Mouse (Mus musculus) forebrain, embryonic 15.5 days (tissue): ENCODE data around the gene Slc25a23. TPM values are rescaled to one million over a fixed set of nuclear protein-coding genes. Genes with fewer than 3 reads are reported as not detected.

ENCODE experiments used
- ATAC-seq: fragments of 200-750 bp; cut with Nextera tagmentation; replicated peaks from 2 replicates; pipeline ENCODE4 v1.8.0; 2017; ENCODE audit warnings: mild to moderate bottlenecking, moderate TSS enrichment, moderate library complexity
- H3K27ac ChIP-seq: fragments of 300-500 bp; sonication (generic); replicated peaks from 2 replicates; pipeline ENCODE4 v1.5.1; 2015; ENCODE audit warnings: mild to moderate bottlenecking, inconsistent platforms
- H3K27me3 ChIP-seq: fragments of 300-500 bp; sonication (generic); 2 replicates; pipeline ENCODE4 v1.6.1; 2015; ENCODE audit warnings: inconsistent platforms
- H3K36me3 ChIP-seq: fragments of 300-500 bp; sonication (generic); 2 replicates; pipeline ENCODE4 v1.6.1; 2015; ENCODE audit warnings: mild to moderate bottlenecking, inconsistent platforms
- H3K4me1 ChIP-seq: fragments of 300-500 bp; sonication (generic); 2 replicates; pipeline ENCODE4 v1.6.1; 2015; ENCODE audit warnings: inconsistent platforms
- H3K4me2 ChIP-seq: fragments of 300-500 bp; sonication (generic); replicated peaks from 2 replicates; pipeline ENCODE4 v1.6.1; 2015; ENCODE audit warnings: mild to moderate bottlenecking, inconsistent platforms
- H3K4me3 ChIP-seq: fragments of 300-500 bp; sonication (generic); 2 replicates; pipeline ENCODE4 v1.5.1; 2015; ENCODE audit warnings: mild to moderate bottlenecking, inconsistent platforms
- H3K9ac ChIP-seq: fragments of 300-500 bp; sonication (generic); replicated peaks from 2 replicates; pipeline ENCODE4 v1.6.1; 2015; ENCODE audit warnings: mild to moderate bottlenecking, inconsistent platforms
- H3K9me3 ChIP-seq: fragments of 300-500 bp; sonication (generic); 2 replicates; pipeline ENCODE4 v1.6.1; 2016; ENCODE audit warnings: inconsistent platforms
- WGBS: fragments of 180-500 bp; shearing (Covaris S2); methylation state at CpG from one replicate; pipeline ENCODE4 v1.1.7; 2015; ENCODE audit warnings: mixed read lengths; 5-methylcytosine and 5-hydroxymethylcytosine counted together
- polyA plus RNA-seq: library from polyadenylated mRNA; unstranded; fragments of >200 nt; fragmentation: Nextera tagmentation; extraction: Ambion mirVana; gene quantifications from 2 replicates; pipeline ENCODE4 v1.2.1, GENCODE M21; 2015

Gene Slc25a23
- 27.6 and 29.1 TPM in 2 replicates for polyA plus RNA-seq

GRCm38 (mm10) chr17:57059486-57059977, at the start of gene Slc25a23:
Gene Slc25a23 (minus strand): TSS chr17:57059863.
- Histone ChIP-seq H3K4me1 (peaks cover 25% of the 10 kb centered on the region), H3K9me3 (no peaks in the 10 kb centered on the region), H3K4me3 (peak within 1 kb of the TSS; percentile 90), H3K4me2 (peak within 1 kb of the TSS; percentile 57), H3K36me3 (peaks cover 13% of the 10 kb centered on the region; the same call in 1 of the 2 replicates), H3K27ac (peak within 1 kb of the TSS; percentile 95), H3K27me3 (peaks cover 31% of the 10 kb centered on the region), H3K9ac (peak within 1 kb of the TSS; percentile 81)
- ATAC-seq: peak; percentile 80
- 0% methylated on average over 36 of the region's 45 CpGs for WGBS

GRCm38 (mm10) chr17:57108666-57109171, 49.1 kb upstream of the Slc25a23 start:
- no peak overlapping the region for H3K4me3 ChIP-seq
- ATAC-seq: no peak
- H3K27ac ChIP-seq: no peak overlapping the region
- no peaks in the 10 kb centered on the region for H3K27me3 ChIP-seq
- H3K36me3 ChIP-seq: no peaks in the 10 kb centered on the region
- no peaks in the 10 kb centered on the region for H3K9me3 ChIP-seq
- no peak overlapping the region for H3K9ac ChIP-seq
- no peak overlapping the region for H3K4me2 ChIP-seq
- peaks cover 23% of the 10 kb centered on the region for H3K4me1 ChIP-seq
- 63% methylated on average over 5 of the region's 5 CpGs for WGBS

- Histone ChIP-seq H3K9me3 (no peaks in the 10 kb centered on the region), H3K4me1 (peaks cover 23% of the 10 kb centered on the region), H3K4me2 (no peak overlapping the region), H3K9ac (no peak overlapping the region), H3K27me3 (no peaks in the 10 kb centered on the region), H3K36me3 (no peaks in the 10 kb centered on the region), H3K27ac (no peak overlapping the region), H3K4me3 (no peak overlapping the region)
- 83% methylated on average over 7 of the region's 7 CpGs for WGBS
- ATAC-seq: no peak
These were observed 48.5 kb upstream of the Slc25a23 start for GRCm38 (mm10) chr17:57108040-57108665.

GRCm38 (mm10) chr17:57107064-57107463, 47.4 kb upstream of the Slc25a23 start:
- no peak overlapping the region for H3K9ac ChIP-seq
- no peaks in the 10 kb centered on the region for H3K36me3 ChIP-seq
- 90% methylated on average over 5 of the region's 5 CpGs for WGBS
- no peaks in the 10 kb centered on the region for H3K9me3 ChIP-seq
- peaks cover 23% of the 10 kb centered on the region for H3K4me1 ChIP-seq
- ATAC-seq: no peak
- no peak overlapping the region for H3K27ac ChIP-seq
- no peak overlapping the region for H3K4me3 ChIP-seq
- no peak overlapping the region for H3K4me2 ChIP-seq
- H3K27me3 ChIP-seq: no peaks in the 10 kb centered on the region

GRCm38 (mm10) chr17:57106035-57106368, 46.3 kb upstream of the Slc25a23 start:
- peak overlapping the region; percentile 70 for H3K9ac ChIP-seq
- WGBS: 6% methylated on average over 9 of the region's 9 CpGs
- no peaks in the 10 kb centered on the region for H3K9me3 ChIP-seq
- H3K27me3 ChIP-seq: no peaks in the 10 kb centered on the region
- no peak for ATAC-seq
- H3K4me3 ChIP-seq: peak overlapping the region; percentile 86
- H3K27ac ChIP-seq: no peak overlapping the region
- peaks cover 23% of the 10 kb centered on the region for H3K4me1 ChIP-seq
- H3K36me3 ChIP-seq: no peaks in the 10 kb centered on the region
- H3K4me2 ChIP-seq: peak overlapping the region; percentile 71

- H3K9ac ChIP-seq: peak within 1 kb of the TSS; percentile 70
- no peaks in the 10 kb centered on the region for H3K36me3 ChIP-seq
- H3K4me2 ChIP-seq: peak within 1 kb of the TSS; percentile 71
- peaks cover 23% of the 10 kb centered on the region for H3K4me1 ChIP-seq
- H3K27me3 ChIP-seq: no peaks in the 10 kb centered on the region
- WGBS: under 1% methylated on average over 58 of the region's 61 CpGs
- H3K27ac ChIP-seq: peak within 1 kb of the TSS; percentile 54
- H3K9me3 ChIP-seq: no peaks in the 10 kb centered on the region
- peak; percentile 86 for ATAC-seq
- H3K4me3 ChIP-seq: peak within 1 kb of the TSS; percentile 86
These were observed 45.7 kb upstream of the Slc25a23 start, which contains the start of gene Tnfsf9 for GRCm38 (mm10) chr17:57105181-57106034. Gene Tnfsf9 (plus strand): TSS chr17:57105325.

- WGBS: 44% methylated on average over 4 of the region's 4 CpGs
- Histone ChIP-seq H3K27ac (no peak overlapping the region), H3K27me3 (no peaks in the 10 kb centered on the region), H3K4me2 (peak overlapping the region; percentile 71), H3K36me3 (no peaks in the 10 kb centered on the region), H3K4me3 (peak overlapping the region; percentile 86), H3K4me1 (peaks cover 23% of the 10 kb centered on the region), H3K9ac (peak overlapping the region; percentile 70), H3K9me3 (no peaks in the 10 kb centered on the region)
- peak; percentile 2; the same call in 1 of the 2 replicates for ATAC-seq
These were observed 44.8 kb upstream of the Slc25a23 start for GRCm38 (mm10) chr17:57104496-57104895.

- Histone ChIP-seq H3K9me3 (no peaks in the 10 kb centered on the region), H3K4me2 (no peak overlapping the region), H3K36me3 (no peaks in the 10 kb centered on the region), H3K27me3 (no peaks in the 10 kb centered on the region), H3K27ac (no peak overlapping the region), H3K4me3 (no peak overlapping the region), H3K4me1 (peaks cover 19% of the 10 kb centered on the region), H3K9ac (no peak overlapping the region)
- no peak for ATAC-seq
- 88% methylated on average over 2 of the region's 2 CpGs for WGBS
These were observed 42.6 kb upstream of the Slc25a23 start for GRCm38 (mm10) chr17:57102276-57102675.

- Histone ChIP-seq H3K9me3 (no peaks in the 10 kb centered on the region), H3K36me3 (no peaks in the 10 kb centered on the region), H3K4me1 (peaks cover 15% of the 10 kb centered on the region), H3K27ac (no peak overlapping the region), H3K27me3 (no peaks in the 10 kb centered on the region), H3K4me3 (no peak overlapping the region), H3K4me2 (no peak overlapping the region), H3K9ac (no peak overlapping the region)
- ATAC-seq: no peak
- WGBS: 6% methylated on average over 10 of the region's 10 CpGs
These were observed 40.1 kb upstream of the Slc25a23 start for GRCm38 (mm10) chr17:57099629-57100325.

- ATAC-seq: no peak
- Histone ChIP-seq H3K4me2 (no peak overlapping the region), H3K9me3 (no peaks in the 10 kb centered on the region), H3K4me3 (no peak overlapping the region), H3K9ac (no peak overlapping the region), H3K36me3 (no peaks in the 10 kb centered on the region), H3K4me1 (peaks cover 9% of the 10 kb centered on the region), H3K27ac (no peak overlapping the region), H3K27me3 (no peaks in the 10 kb centered on the region)
- WGBS: 88% methylated on average over 5 of the region's 5 CpGs
These were observed 38.7 kb upstream of the Slc25a23 start for GRCm38 (mm10) chr17:57098321-57098720.

- ATAC-seq: peak; percentile 86
- Histone ChIP-seq H3K4me3 (peak overlapping the region; percentile 21), H3K27me3 (no peaks in the 10 kb centered on the region)
These were observed 36.9 kb upstream of the Slc25a23 start for GRCm38 (mm10) chr17:57096623-57096920.

More at GRCm38 (mm10) chr17:57096623-57096920, 36.9 kb upstream of the Slc25a23 start:
- no peaks in the 10 kb centered on the region for H3K9me3 ChIP-seq
- H3K27ac ChIP-seq: no peak overlapping the region
- H3K9ac ChIP-seq: no peak overlapping the region
- H3K4me2 ChIP-seq: peak overlapping the region; percentile 36
- 2% methylated on average over 11 of the region's 11 CpGs for WGBS
- H3K36me3 ChIP-seq: no peaks in the 10 kb centered on the region
- peaks cover 9% of the 10 kb centered on the region for H3K4me1 ChIP-seq
